Mouse (Mus musculus): Measurements from ENCODE around the gene Uso1. TPM values are rescaled to one million over a fixed set of nuclear protein-coding genes. Genes with fewer than 3 reads are reported as not detected.
"Not testable (repeated sequence)": the region's sequence is repeated elsewhere in the genome, so short reads cannot be mapped to it uniquely, and the experiment has no call there.

Uso1 gene
- polyA plus RNA-seq, 1 experiment from 2014 or later: 52.0 TPM

DNA sequence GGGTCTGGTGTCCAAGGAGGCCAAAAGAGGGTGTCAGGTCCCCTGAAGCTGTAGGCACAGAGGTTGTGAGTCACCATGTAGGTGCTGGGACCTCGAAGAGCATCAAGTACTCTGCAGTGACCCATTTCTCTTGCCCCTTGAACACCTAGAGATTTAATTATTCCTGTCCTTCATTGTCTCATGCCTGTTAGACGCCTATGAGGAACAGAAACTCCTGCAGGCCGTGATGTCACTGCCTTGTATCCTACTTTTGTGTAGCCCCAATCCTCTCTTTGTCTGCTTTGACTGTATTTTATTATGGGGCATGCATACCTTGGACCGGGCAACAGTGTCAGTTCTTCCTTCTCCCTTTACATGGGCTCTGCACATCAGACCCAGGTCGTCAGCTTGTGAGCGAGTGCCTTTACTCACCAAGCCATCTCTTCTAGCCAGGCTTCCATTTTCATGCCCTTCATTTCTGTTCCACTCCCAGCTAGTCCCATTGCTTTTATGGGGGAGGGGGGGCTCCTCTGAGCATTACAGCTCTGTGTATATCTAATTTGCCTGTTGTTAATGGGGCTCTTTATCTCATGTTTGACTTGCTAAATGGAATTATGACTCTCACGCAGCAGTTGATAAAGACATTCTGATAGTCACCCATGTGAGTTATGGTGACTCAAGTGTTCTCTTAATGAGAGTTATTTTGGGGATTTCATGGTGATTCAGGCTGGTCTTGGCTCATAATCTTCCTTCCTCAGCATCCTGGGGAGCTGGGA lies 7.4 kb downstream of the Uso1 start:
- Histone ChIP-seq H3K27ac (replicated peaks) (no peak overlapping the region), H3K4me1 (no peaks in the 10 kb centered on the region), H3K9me3 (no peaks in the 10 kb centered on the region), H3K9ac (replicated peaks) (no peak overlapping the region), H3K27me3 (no peaks in the 10 kb centered on the region), H3K4me2 (replicated peaks) (no peak overlapping the region), H3K36me3 (peaks cover 7% of the 10 kb centered on the region; the same call in 1 of the 2 replicates), H3K4me3 (no peak overlapping the region)
- ATAC-seq (ENCODE audit: low FRiP score, low read depth): no peak
- WGBS: 92% methylated on average over 7 of the region's 7 CpGs

DNA sequence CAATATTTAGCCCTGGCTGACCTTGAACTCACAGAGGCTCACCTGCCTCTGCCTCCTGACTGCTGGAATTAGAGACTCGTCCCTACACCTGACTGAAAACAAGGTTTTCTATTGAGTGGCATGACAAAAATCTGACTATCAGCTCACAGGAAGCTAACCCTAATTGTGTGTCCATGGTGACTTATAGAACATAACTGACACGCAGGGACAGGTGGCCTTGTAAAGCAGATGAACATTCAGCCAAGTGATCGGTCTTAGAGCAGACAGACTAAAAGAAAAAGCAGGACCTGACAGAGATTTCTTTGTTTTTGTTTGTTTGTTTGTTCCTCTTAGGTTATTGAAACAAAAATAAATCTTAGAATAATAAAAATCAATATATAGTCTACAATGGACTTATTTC lies 10.5 kb downstream of the Uso1 start:
- Histone ChIP-seq H3K9ac (replicated peaks) (no peak overlapping the region), H3K27ac (replicated peaks) (no peak overlapping the region), H3K4me2 (replicated peaks) (no peak overlapping the region), H3K9me3 (no peaks in the 10 kb centered on the region), H3K4me3 (no peak overlapping the region), H3K36me3 (peaks cover 15% of the 10 kb centered on the region; the same call in 1 of the 2 replicates), H3K27me3 (no peaks in the 10 kb centered on the region), H3K4me1 (no peaks in the 10 kb centered on the region)
- WGBS: 92% methylated on average over 3 of the region's 3 CpGs
- no peak for ATAC-seq (ENCODE audit: low FRiP score, low read depth)

DNA sequence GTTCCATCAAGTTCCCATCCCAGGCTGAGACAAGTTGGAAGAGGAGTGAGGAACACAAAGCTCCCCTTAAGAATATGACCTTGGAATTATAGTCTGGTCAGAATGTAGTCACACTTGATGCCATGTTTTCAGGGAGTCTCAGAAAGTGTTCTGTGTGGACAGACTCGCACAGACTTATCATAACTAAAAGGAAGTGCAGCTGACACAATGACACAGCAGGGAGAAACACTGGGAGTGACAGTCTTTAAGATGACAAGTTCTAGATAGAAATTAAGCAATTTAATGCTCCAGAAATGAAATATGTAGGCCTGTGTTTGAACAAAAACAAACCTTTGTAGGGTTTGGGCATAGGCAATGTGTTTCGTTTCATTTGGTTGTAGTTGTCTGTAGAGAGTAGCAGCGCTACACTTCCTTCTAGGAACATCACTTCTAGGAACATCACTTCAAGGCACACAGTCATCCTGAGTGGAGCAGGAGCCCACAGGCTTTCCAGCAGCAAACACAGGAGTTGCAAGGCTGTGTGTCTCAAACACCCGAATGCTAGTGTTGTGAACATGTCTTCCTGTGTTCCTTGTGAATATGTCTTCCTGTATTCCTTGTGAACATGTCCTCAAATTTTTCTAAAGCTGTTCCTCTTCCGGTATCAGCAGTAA lies 11.7 kb downstream of the Uso1 start:
- no peaks in the 10 kb centered on the region for H3K9me3 ChIP-seq
- WGBS: 93% methylated on average over 5 of the region's 5 CpGs
- no peak overlapping the region for H3K9ac ChIP-seq (replicated peaks)
- peaks cover 18% of the 10 kb centered on the region; the same call in 1 of the 2 replicates for H3K36me3 ChIP-seq
- no peak overlapping the region for H3K27ac ChIP-seq (replicated peaks)
- H3K27me3 ChIP-seq: no peaks in the 10 kb centered on the region
- H3K4me2 ChIP-seq (replicated peaks): no peak overlapping the region
- no peak overlapping the region for H3K4me3 ChIP-seq
- ATAC-seq (ENCODE audit: low FRiP score, low read depth): no peak
- no peaks in the 10 kb centered on the region for H3K4me1 ChIP-seq

DNA sequence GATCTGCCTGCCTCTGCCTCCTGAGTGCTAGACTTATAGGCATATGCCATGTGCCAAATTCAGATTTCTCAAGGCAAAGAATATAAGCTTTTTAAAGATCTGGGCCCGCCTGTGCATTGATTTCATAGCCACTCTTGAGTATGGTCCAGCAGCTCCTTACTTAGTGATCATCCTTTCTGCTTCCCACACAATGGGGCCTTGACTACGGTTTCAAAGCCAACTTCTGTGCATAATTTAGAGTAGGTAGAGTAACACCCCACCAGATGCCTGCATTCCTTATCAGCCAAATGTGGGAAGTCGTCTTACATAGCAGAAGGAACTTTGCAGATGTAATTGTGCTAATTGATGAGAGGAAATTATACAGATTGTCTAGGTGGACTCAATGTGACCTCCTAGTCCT lies 17.1 kb downstream of the Uso1 start:
- no peak overlapping the region for H3K27ac ChIP-seq (replicated peaks)
- H3K4me1 ChIP-seq: no peaks in the 10 kb centered on the region
- H3K4me2 ChIP-seq (replicated peaks): no peak overlapping the region
- H3K9ac ChIP-seq (replicated peaks): no peak overlapping the region
- peaks cover 24% of the 10 kb centered on the region for H3K36me3 ChIP-seq
- no peak overlapping the region for H3K4me3 ChIP-seq
- 90% methylated on average over 3 of the region's 3 CpGs for WGBS
- no peaks in the 10 kb centered on the region for H3K27me3 ChIP-seq
- ATAC-seq (ENCODE audit: low FRiP score, low read depth): no peak
- 0 out of 2 replicates have a peak, but pooled peaks cover 3% of the 10 kb centered on the region for H3K9me3 ChIP-seq

DNA sequence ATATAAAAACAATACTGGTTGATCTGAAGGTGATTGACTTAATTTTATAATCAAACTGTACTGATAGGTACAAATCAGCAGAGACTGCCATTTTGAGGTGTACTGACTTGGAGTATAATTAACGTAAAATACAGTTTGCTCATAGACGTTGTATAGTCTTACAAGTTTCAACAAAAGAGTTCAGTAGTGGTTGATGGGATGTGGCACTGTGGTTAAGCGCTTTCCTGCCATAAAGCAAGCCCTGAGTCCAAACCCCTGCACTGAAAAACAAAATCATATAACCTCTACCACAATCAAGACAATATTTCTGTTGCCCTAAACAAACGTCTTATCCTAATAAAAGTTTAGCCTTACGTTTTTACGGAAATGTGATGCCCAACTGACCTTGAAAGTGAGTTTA lies 28.2 kb downstream of the Uso1 start:
- WGBS: 95% methylated on average over 6 of the region's 6 CpGs
- Histone ChIP-seq H3K4me1 (no peaks in the 10 kb centered on the region), H3K9me3 (no peaks in the 10 kb centered on the region), H3K36me3 (peaks cover 30% of the 10 kb centered on the region), H3K9ac (replicated peaks) (no peak overlapping the region), H3K27ac (replicated peaks) (no peak overlapping the region), H3K27me3 (no peaks in the 10 kb centered on the region), H3K4me3 (no peak overlapping the region), H3K4me2 (replicated peaks) (no peak overlapping the region)
- no peak for ATAC-seq (ENCODE audit: low FRiP score, low read depth)

DNA sequence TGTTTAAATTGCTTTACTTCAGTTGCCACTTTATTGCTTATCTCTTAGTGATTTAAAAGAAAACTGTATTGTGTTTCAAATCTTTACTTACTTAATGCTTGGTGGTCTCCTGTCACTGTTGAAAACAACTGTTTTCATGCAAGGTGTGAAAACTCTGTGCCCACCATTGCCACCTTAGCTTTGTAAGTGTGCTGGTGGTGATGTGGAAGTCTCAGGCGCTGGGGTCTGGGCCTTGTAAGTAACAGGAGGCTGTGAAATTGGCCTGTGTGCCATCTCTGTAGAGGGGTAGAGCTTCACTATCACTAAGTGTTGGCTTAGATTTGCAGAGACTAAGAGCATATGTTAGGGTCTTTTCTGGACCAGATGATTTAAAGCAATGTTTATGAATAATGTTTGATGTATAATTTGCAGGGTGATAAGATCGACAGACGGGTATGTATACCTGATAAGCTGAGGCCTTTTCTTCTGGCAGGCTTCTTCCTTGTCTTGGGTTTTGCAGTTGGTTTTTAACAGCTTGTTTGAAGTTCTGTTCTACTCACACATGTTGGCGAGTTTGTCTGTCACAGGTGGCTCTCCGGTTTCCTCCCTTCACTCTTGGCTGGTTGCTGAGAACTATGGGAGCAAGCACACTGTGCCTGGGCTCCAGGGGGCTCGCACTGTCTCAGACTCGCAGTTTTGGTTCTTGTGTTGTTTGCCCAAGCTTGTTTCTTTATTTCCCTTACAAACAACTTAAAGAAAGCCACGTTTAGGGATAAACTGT lies 45.5 kb downstream of the Uso1 start:
- Histone ChIP-seq H3K4me1 (no peaks in the 10 kb centered on the region), H3K27ac (replicated peaks) (no peak overlapping the region)
- ATAC-seq (ENCODE audit: low FRiP score, low read depth): no peak

DNA sequence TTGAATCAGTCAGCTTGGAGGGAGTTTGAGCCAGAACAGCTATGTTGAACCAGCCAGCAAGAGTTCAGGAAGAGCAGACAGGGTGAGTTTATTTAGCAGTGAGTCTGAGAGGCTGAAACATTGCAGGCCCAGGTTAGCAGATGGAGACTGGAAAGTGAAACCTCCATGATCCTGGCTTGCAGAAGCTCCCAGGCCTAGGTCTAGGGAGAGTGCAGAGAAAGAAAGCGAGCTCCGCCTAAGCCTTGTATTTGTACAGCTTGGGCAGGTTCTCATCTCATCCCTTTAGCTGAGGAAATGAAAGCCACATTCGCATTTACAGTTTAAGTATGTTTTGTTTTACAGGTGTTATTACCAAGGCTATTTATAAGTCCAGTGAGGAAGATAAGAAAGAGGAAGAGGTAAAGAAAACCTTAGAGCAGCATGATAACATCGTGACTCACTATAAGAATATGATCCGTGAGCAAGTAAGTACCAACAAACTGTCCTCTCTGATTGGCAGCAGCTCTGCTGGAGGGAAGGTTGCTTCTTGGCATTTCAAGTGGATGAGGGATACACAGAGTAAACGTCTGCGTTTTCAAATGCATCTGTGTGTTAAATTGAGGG lies 51.2 kb downstream of the Uso1 start:
- no peak overlapping the region for H3K9ac ChIP-seq (replicated peaks)
- H3K9me3 ChIP-seq: 0 out of 2 replicates have a peak, but pooled peaks cover 4% of the 10 kb centered on the region
- no peaks in the 10 kb centered on the region for H3K27me3 ChIP-seq
- H3K4me2 ChIP-seq (replicated peaks): no peak overlapping the region
- H3K36me3 ChIP-seq: peaks cover 58% of the 10 kb centered on the region
- 96% methylated on average over 7 of the region's 7 CpGs for WGBS
- no peaks in the 10 kb centered on the region for H3K4me1 ChIP-seq
- H3K4me3 ChIP-seq: no peak overlapping the region
- no peak overlapping the region for H3K27ac ChIP-seq (replicated peaks)
- no peak for ATAC-seq (ENCODE audit: low FRiP score, low read depth)

More for the DNA sequence above, 45.5 kb downstream of the Uso1 start:
- H3K27me3 ChIP-seq: no peaks in the 10 kb centered on the region
- WGBS: 93% methylated on average over 8 of the region's 8 CpGs
- no peak overlapping the region for H3K9ac ChIP-seq (replicated peaks)
- no peaks in the 10 kb centered on the region for H3K9me3 ChIP-seq
- no peak overlapping the region for H3K4me2 ChIP-seq (replicated peaks)
- peaks cover 48% of the 10 kb centered on the region for H3K36me3 ChIP-seq
- no peak overlapping the region for H3K4me3 ChIP-seq

DNA sequence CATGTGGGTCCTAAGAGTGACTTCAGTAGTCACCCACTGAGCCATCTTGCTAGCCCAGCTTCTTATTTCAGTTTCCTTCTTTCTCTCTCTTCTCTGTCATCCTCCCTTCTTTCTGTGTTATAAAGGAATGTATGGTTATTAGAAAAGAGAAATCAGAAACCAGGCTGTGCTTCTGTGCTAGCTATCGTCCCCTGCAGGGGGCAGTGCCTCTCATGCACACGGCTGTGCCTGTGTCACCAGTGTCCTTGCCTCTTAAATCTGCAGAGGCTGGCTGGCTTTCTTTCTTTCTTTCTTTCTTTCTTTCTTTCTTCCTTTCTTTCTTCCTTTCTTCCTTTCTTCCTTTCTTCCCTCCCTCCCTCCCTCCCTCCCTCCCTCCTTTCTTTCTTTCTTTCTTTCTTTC lies 58.0 kb downstream of the Uso1 start:
- not testable (repeated sequence) for H3K27ac ChIP-seq (replicated peaks); H3K4me3 ChIP-seq; H3K4me1 ChIP-seq; H3K9me3 ChIP-seq; H3K4me2 ChIP-seq (replicated peaks); H3K9ac ChIP-seq (replicated peaks); ATAC-seq (ENCODE audit: low FRiP score, low read depth); H3K27me3 ChIP-seq
- 61% methylated on average over 2 of the region's 2 CpGs for WGBS
- peaks cover 63% of the 10 kb centered on the region for H3K36me3 ChIP-seq

DNA sequence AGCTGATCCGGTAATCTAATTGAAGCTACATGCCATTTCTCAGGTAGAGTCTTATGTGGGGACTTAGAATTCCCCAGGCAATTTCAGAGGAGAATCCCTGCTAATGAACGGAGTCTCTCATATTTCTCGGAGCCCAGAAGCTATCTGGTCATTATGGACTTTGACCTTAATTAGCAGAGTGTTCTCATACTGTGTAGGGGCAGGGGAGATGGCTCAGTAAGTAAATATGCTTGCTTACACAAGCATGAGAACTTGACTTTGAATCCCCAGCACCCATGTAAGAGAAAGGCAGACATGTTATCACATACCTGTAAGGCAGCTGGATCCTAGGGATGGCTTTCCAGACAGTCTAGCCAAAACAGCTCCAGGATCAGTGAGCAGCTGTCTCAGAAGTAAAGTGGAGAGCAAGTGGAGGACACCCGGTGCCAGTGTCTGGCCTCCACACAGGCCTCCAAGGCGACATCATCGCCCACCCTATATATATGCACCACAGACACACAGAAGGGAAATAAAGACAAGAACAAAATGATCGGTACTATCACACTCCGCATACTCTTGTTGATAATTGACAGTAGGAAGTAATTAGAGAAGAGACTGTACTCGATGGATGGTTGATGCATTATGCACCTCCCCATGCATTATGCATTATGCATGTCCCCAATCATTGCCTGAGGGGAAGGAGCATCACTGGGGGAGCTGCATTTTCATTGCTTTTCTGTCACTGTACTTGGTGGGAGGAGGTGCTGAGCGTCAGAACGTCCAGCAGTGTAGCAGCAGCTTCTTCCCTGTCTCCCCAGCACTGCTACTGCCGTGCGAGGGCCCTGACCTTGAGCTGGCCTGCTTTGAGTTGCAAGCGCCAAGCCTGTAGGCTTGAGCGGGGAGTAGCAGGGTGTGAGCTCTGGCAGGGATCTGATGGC lies 59.4 kb downstream of the Uso1 start:
- 83% methylated on average over 15 of the region's 15 CpGs for WGBS
- H3K4me1 ChIP-seq: no peaks in the 10 kb centered on the region
- no peak overlapping the region for H3K4me2 ChIP-seq (replicated peaks)
- no peaks in the 10 kb centered on the region for H3K9me3 ChIP-seq
- H3K9ac ChIP-seq (replicated peaks): no peak overlapping the region
- peak; percentile 67 for ATAC-seq (ENCODE audit: low FRiP score, low read depth)
- H3K4me3 ChIP-seq: no peak overlapping the region
- H3K36me3 ChIP-seq: peaks cover 73% of the 10 kb centered on the region
- peak overlapping the region; percentile 64 for H3K27ac ChIP-seq (replicated peaks)
- no peaks in the 10 kb centered on the region for H3K27me3 ChIP-seq

DNA sequence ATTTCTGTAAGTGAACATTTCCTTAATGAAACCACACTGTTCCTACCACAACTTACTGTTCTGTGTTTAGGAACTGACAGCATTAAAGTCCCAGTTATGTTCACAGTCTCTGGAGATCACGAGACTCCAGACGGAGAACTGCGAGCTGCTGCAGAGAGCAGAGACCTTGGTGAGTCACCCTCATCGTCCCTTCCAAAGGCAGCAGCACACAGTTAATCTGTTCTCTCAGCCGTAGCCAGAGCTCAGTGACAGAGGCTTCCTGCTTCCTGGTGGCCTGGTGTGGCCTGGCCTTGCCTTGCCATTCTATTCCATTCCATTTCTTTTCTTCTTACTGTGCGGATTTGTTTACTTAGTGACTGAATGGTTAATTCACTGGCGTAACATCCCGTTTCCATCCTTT lies 60.5 kb downstream of the Uso1 start:
- Histone ChIP-seq H3K4me1 (no peaks in the 10 kb centered on the region), H3K9me3 (no peaks in the 10 kb centered on the region), H3K27ac (replicated peaks) (peak overlapping the region; percentile 64; the same call in 1 of the 2 replicates), H3K4me3 (no peak overlapping the region), H3K4me2 (replicated peaks) (no peak overlapping the region), H3K9ac (replicated peaks) (no peak overlapping the region), H3K27me3 (no peaks in the 10 kb centered on the region), H3K36me3 (peaks cover 69% of the 10 kb centered on the region)
- ATAC-seq (ENCODE audit: low FRiP score, low read depth): no peak
- WGBS: 71% methylated on average over 8 of the region's 8 CpGs

All from midbrain, embryonic 12.5 days (tissue).